Mouse (Mus musculus) cortical plate, adult 2 months (tissue): Measurements from ENCODE around the gene Naa15.

Experiments
- CTCF ChIP-seq: fragments of 200-500 bp; IDR thresholded peaks from 2 replicates; pipeline ENCODE4 v1.5.1; 2011; ENCODE audit warnings: mild to moderate bottlenecking, control low read depth, low read length; ENCODE audit not compliant: insufficient read depth; ENCODE audit errors: extremely low read depth
- POLR2A ChIP-seq: fragments of 200-500 bp; IDR thresholded peaks from 2 replicates; pipeline ENCODE4 v1.6.1; 2011; ENCODE audit warnings: mild to moderate bottlenecking, low read length, control low read depth; ENCODE audit not compliant: insufficient read depth; ENCODE audit errors: extremely low read depth

- TF ChIP-seq CTCF (no peak), POLR2A (no peak)
These were observed 49.4 kb upstream of the Naa15 start for GRCm38 (mm10) chr3:51365517-51365882.
